Mouse (Mus musculus): ENCODE measurements around the gene Cyp2c29. TPM values are rescaled to one million over a fixed set of nuclear protein-coding genes. Genes with fewer than 3 reads are reported as not detected.
"Not testable (repeated sequence)": the region's sequence is repeated elsewhere in the genome, so short reads cannot be mapped to it uniquely, and the experiment has no call there.

Gene Cyp2c29
- polyA plus RNA-seq (2016; fragmentation: Nextera tagmentation; extraction: Ambion mirVana): not detected in 2 replicates

DNA sequence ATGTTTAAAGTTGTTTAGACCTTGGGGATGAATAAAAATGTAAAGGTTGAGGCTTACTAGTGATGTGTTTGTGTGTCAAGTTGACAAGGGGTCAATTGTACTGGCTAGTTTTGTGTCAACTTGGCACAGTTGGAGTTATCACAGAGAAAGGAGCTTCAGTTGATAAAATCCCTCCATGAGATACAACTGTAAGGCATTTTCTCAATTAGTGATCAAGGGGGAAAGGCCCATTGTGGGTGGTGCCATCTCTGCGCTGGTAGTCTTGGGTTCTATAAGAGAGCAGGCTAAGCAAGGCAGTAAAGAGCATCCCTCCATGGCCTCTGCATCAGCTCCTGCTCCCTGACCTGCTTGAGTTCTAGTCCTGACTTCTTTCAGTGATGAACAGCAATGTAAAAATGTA lies at the start of gene Cyp2c29:
Cyp2c29 (plus strand) TSS at position 301 of the 400 bp plus-strand sequence.
- H3K4me1 ChIP-seq; H3K9me3 ChIP-seq; H3K4me2 ChIP-seq (replicated peaks); H3K36me3 ChIP-seq; H3K4me3 ChIP-seq; H3K9ac ChIP-seq; H3K27me3 ChIP-seq; ATAC-seq (ENCODE audit: insufficient number of reproducible peaks, insufficient read depth, low FRiP score, low TSS enrichment); H3K27ac ChIP-seq: not testable (repeated sequence)
- no CpG with 5 or more reads among the region's 1 CpGs for WGBS

DNA sequence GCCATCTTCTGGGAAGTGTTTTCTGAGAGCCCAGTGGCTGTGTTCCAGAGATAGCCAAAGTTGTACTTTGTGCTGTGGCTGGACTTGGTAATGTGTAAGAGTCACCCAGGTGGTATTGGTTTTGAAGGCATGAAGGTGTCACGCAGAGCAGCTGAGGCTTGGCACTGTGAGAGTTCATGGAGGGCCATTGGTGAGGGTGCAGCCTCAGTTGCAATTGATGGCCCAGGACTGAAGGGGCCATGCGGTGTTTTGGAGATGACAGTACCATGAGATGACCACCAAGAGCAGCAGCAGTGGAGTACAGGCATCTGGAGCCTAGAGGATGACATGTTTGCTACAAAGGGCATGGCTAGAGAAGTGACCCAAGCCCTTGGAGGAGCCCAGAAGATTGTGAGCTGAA lies 2.2 kb upstream of the Cyp2c29 start:
- H3K4me1 ChIP-seq; H3K4me2 ChIP-seq (replicated peaks); H3K4me3 ChIP-seq; H3K36me3 ChIP-seq; ATAC-seq (ENCODE audit: insufficient number of reproducible peaks, insufficient read depth, low FRiP score, low TSS enrichment); H3K27me3 ChIP-seq; H3K9me3 ChIP-seq; H3K9ac ChIP-seq; H3K27ac ChIP-seq: not testable (repeated sequence)
- WGBS: 76% methylated on average over 2 of the region's 2 CpGs

DNA sequence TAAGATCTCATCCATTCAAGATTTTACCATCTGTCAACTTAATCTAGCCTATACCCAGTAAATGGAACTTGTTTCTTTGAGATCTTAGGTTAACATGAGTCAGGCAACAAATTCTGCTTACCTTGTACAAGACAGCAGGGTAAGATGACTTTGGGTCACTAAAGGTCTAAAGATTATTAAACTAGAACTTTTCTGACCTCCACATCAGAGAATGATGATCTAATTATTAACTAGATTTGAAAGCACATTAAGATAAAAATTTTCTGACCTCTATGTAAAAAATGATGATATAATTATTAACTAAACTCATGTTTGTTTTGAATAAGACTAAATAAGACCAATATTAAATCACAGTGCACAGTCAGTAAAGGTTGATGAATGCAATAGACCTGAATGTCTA lies 13.6 kb downstream of the Cyp2c29 start:
- Histone ChIP-seq H3K4me2 (replicated peaks) (no peak overlapping the region), H3K36me3 (no peaks in the 10 kb centered on the region), H3K27ac (no peak overlapping the region), H3K4me1 (no peaks in the 10 kb centered on the region), H3K27me3 (no peaks in the 10 kb centered on the region), H3K9me3 (no peaks in the 10 kb centered on the region; the same call in 1 of the 2 replicates), H3K4me3 (no peak overlapping the region), H3K9ac (no peak overlapping the region)
- ATAC-seq (ENCODE audit: insufficient number of reproducible peaks, insufficient read depth, low FRiP score, low TSS enrichment): no peak

DNA sequence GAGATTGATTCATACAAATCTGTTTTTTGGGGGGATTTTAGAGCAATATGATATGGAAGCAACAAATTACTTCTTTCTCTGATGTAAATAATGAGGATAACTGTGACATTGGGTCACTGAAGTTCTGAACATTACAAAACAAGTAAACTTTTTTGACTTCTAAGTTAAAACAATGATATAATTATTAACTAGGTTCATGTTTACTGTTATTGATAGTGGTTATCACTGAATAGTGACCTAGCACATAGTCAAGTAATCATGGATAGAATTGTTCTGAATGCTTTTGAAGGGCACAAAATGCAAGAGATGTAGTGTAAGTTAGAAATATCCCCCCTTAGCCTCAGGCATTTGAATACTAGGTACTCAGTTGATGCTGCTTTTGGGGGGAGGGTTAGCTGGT lies 16.4 kb downstream of the Cyp2c29 start:
- H3K9me3 ChIP-seq: peaks cover 4% of the 10 kb centered on the region
- no peak overlapping the region for H3K4me2 ChIP-seq (replicated peaks)
- H3K27me3 ChIP-seq: no peaks in the 10 kb centered on the region
- no peaks in the 10 kb centered on the region for H3K36me3 ChIP-seq
- no peaks in the 10 kb centered on the region for H3K4me1 ChIP-seq
- H3K9ac ChIP-seq: no peak overlapping the region
- no peak overlapping the region for H3K4me3 ChIP-seq
- no peak overlapping the region for H3K27ac ChIP-seq
- no peak for ATAC-seq (ENCODE audit: insufficient number of reproducible peaks, insufficient read depth, low FRiP score, low TSS enrichment)

DNA sequence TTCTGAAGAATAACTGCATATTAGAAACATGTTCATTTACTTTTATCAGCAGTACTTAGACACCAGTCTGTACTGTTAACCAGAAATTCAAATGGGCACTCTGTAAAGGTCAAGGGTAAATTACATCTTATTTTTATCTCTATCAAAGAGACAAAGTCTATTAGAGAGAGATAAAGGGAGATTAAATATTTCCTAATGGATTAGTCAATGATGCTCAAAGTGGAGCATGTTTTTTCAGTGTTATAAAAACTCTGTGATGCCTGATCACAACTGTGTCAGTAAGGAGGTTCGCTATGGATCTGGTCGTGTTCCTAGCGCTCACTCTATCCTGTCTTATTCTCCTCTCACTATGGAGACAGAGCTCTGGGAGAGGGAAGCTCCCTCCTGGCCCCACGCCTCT lies 17.6 kb downstream of the Cyp2c29 start:
- Histone ChIP-seq H3K27ac (no peak overlapping the region), H3K4me3 (no peak overlapping the region), H3K9ac (no peak overlapping the region), H3K27me3 (no peaks in the 10 kb centered on the region), H3K36me3 (no peaks in the 10 kb centered on the region), H3K9me3 (peaks cover 4% of the 10 kb centered on the region), H3K4me1 (no peaks in the 10 kb centered on the region), H3K4me2 (replicated peaks) (no peak overlapping the region)
- WGBS: 73% methylated on average over 4 of the region's 4 CpGs
- ATAC-seq (ENCODE audit: insufficient number of reproducible peaks, insufficient read depth, low FRiP score, low TSS enrichment): no peak

DNA sequence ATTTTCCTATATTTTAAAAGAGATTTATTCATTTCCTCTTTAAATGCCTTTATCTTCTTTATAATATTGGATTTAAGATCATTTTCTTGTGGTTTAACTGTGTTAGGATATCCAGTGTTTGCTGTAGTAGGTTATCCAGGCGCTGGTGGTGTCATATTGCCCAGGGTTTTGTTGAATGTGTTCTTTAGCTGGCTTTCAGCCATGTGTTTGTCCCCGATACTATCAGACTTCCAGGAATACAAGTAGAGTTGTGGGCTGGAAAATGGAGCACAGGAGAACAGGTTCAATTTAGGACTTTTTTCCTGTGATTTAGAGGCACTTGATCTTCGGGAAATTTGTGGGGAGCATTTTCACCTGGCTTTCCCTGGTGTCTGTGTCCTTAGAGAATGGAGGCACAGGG lies 19.8 kb downstream of the Cyp2c29 start:
- H3K4me1 ChIP-seq: no peaks in the 10 kb centered on the region
- ATAC-seq (ENCODE audit: insufficient number of reproducible peaks, insufficient read depth, low FRiP score, low TSS enrichment): no peak
- no peak overlapping the region for H3K9ac ChIP-seq
- 70% methylated on average over 3 of the region's 3 CpGs for WGBS
- H3K4me2 ChIP-seq (replicated peaks): no peak overlapping the region
- no peaks in the 10 kb centered on the region for H3K27me3 ChIP-seq
- peaks cover 8% of the 10 kb centered on the region for H3K9me3 ChIP-seq
- no peak overlapping the region for H3K4me3 ChIP-seq
- H3K36me3 ChIP-seq: no peaks in the 10 kb centered on the region
- H3K27ac ChIP-seq: no peak overlapping the region

Other genes with a start within 250 kb of the Cyp2c29 start
- not detected in 2 replicates for gene Cyp2c65, start 208.4 kb upstream of the Cyp2c29 start, polyA plus RNA-seq (2016; fragmentation: Nextera tagmentation; extraction: Ambion mirVana)
- gene Cyp2c66, start 155.5 kb upstream of the Cyp2c29 start, polyA plus RNA-seq (2016; fragmentation: Nextera tagmentation; extraction: Ambion mirVana): not detected in 2 replicates
- not detected in 2 replicates for gene Cyp2c38, start 193.7 kb downstream of the Cyp2c29 start, polyA plus RNA-seq (2016; fragmentation: Nextera tagmentation; extraction: Ambion mirVana)
- not detected in 2 replicates for gene Cyp2c39, start 241.5 kb downstream of the Cyp2c29 start, polyA plus RNA-seq (2016; fragmentation: Nextera tagmentation; extraction: Ambion mirVana)

All from embryonic facial prominence, embryonic 12.5 days (tissue).